Mouse (Mus musculus) heart, postnatal 14 days (tissue): Measurements from ENCODE around the gene Tsnaxip1. TPM values are rescaled to one million over a fixed set of nuclear protein-coding genes. Genes with fewer than 3 reads are reported as not detected.
"Not testable (repeated sequence)": the region's sequence is repeated elsewhere in the genome, so short reads cannot be mapped to it uniquely, and the experiment has no call there.

Experiments
- DNase-seq, 2 experiments: peaks; one replicate each; pipeline ENCODE4 v3.0.0; 2021 to 2022
- intact Hi-C: fragments of 180-260 bp; cut with DNase I; formaldehyde crosslinking; loops from one replicate; pipeline ENCODE4 v1.15.1; 2025
- total RNA-seq, 2 experiments: library from RNA; stranded (reverse); gene quantifications; 2 replicates each; pipeline ENCODE4 v1.2.3; 2021

Gene Tsnaxip1
- total RNA-seq, 2 experiments from 2014 or later = 0.38 TPM; not detected in 1

DNA sequence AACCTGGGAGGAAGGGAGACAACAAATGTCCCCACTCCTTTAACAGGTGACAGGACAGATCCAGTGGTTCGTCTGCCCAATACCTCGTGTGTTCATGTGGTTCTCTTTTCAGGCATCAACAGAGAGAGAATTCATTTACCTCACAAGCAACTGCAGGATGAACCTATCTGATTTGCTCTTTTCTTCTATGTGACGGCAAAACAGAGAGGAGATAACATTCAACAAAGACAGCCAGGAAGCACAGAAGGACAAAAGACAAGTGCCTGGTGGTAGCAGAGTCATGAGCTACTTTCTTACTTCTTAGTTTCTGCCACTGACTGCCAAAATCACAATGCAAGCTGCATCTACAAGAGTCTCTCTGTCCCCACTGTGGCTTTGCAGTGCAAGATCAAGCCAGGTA is 16.0 kb upstream of the Tsnaxip1 start:
- intact Hi-C loops = no loop called here
- no peak for DNase-seq

DNA sequence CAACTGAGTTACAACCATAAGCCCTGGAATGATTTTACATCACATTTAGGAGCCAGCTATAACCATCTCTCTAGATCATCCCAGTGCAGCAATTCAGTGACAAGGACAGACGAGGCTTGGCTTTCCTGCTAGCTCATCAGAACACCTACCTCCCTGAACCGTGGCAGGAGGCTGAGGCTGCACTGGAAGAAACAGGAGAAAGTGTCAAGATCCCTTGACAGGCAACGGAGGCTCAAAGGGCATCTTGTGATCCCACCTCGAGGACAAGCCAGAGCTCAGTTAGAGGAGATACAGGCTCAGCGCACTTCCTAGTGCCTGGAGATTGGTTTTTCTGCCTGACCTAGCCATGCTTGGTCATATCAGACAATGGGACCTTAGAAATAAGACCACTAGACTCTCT is 15.0 kb upstream of the Tsnaxip1 start:
- DNase-seq = no peak
- intact Hi-C loops = no loop called here

DNA sequence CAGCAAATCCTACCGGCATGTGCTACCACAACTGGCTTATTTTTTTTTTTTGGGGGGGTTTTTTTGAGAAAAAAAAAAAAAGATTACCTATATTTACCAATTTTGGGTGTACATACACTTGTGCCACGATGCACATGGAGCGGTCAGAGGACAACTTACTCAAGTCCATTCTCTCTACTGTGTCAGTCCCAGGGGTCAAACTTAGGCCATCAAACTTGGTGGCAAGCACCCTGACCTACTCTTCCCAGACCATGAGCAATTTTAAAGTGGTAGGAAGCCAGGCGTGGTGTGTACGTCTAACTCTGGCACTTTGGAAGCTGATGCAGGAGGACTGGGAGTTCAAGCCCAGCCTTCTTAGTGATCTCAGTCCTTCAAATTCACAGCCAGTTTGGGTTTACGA is 14.3 kb upstream of the Tsnaxip1 start:
- intact Hi-C loops = no loop called here
- DNase-seq = no peak

DNA sequence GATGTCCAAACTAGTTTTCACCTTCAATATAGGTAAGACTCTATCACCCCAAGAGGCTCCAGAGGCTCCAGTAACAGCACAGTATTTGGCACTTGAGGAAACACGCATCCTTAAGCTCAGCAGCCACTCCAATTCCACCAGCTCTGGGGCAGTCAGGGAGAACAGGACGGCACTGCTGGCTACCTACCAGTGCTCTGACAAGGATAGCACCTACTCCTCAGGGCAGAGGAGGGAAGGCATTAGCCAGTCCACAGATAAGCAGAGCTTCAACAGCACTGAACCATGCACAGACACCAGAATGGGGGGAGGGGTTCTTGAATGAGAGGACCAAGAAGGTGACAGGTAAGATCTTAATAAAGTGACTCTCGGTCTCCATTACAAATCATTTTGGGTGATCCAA is 7.9 kb upstream of the Tsnaxip1 start:
- DNase-seq = no peak
- intact Hi-C loops = no loop called here

DNA sequence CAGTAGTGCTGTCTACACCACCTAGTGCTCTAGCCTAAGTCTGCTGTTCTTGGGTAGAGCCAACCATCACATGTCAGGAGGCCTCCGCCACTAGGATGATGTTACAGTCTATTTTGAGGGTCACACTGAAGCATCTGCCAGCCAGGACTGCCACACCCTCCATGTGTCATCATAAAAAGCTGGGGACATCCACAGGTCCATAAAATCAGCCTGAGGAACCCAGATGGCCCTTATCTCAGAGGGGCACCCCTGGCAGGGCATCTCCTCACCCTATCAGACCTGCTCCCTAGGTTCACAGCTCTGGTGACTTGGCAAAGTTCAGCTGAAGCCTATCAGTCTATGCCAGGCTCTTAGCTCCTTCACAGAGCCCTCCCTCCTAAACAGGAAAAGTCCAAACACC is 6.6 kb upstream of the Tsnaxip1 start:
- DNase-seq = no peak
- intact Hi-C loops = no loop called here

DNA sequence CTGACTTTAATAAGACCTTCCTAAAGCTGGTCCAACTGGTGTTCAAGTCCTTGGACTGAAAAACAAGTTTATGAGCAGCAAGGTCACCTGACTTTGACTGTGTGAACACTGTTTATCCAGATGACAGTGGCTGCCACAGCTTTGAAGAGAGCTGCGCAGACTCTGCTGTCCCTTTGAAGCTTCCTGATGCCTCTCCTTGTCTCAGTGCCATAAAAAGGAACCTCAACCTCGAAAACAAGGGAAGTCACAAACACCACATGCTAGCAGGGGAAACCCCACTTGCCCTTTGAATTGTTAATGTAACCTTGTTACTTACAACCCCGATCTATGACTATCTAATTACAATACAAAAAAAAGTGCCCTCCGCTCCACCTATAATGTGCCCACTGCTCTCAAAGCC is 2.0 kb upstream of the Tsnaxip1 start:
- DNase-seq = no peak
- intact Hi-C loops = no loop called here

DNA sequence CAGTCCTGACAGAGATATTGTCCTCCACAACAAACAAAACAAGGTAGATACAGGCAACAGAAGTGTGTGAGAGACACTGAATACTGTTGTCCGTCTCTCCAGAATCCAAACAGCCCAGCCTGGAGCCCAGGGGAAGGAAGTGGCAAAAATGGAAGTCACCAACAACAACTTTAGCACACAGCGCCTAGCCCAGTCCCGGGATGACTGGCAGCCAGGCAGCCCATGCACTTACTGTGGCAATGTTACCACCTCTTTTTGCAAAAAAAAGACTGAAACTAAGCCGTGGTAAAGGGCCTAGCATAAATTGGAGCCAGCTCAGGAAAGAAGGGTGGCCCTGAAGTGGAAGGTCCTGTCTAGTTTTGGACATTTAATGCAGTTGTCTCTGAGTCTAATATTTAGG is 1.2 kb upstream of the Tsnaxip1 start:
- intact Hi-C loops = loop anchor here (2.0 kb wide), 1 partner anchor 112 kb away; no protein-coding TSS in a partner anchor
- no peak for DNase-seq

DNA sequence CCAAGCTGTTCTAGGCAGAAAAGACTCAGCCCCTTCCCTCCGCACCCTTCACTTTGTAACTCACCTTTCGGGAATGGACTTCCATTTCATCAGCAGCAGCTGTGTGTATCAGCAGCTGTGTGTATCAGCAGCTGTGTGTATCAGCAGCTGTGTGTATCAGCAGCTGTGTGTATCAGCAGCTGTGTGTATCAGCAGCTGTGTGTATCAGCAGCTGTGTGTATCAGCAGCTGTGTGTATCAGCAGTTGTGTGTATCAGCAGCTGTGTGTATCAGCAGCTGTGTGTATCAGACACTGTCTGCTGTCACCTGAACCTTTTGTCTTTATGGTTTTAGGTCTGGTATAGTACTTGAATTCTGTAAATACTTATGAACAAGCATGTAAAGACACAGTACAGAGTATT is 6.2 kb downstream of the Tsnaxip1 start:
- DNase-seq = not testable (repeated sequence)
- intact Hi-C loops = loop anchor here (2.0 kb wide), 1 partner anchor 189 kb away; no protein-coding TSS in a partner anchor

DNA sequence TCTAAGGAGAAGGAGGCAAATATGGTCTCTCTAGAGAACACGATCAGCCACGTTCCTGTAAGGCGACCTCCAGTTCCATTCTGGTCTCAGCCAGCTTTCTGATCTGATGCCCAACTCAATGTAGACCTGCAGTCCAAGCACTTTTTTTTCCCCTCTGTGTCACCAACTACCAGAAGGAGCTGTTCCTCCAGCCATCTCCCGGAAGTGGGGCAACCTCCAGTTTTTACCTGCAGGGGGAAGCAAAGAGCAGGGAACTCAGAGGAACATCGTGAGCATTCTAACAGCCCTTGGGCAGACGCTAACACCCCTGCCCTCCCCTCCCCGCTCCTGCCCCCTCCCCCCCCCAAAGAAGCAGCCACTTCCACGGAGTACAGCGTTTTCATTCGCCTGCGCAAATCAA is 7.8 kb downstream of the Tsnaxip1 start:
- peak; percentile 76 to 86 for DNase-seq
- intact Hi-C loops = loop anchor here (2.0 kb wide), 1 partner anchor 187 kb away; no protein-coding TSS in a partner anchor

DNA sequence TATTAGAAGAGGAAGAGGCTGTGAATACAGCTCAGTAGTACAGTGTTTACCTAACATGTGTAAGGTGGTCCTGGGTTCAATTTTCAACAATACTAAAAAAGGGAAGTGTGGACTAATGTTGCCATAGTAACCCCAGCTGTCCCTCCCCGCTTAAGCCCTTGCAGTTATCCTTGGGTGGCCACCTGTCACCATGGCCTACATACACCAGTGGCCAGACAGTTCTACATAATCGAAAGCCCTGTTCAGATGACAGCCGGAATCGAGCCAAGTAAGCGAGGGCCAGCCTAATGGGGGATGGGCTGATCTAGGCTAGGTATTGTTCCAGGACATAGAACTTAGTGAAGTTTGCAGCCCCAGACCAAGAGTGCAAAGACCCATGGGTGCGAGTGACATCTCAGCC is 9.5 kb downstream of the Tsnaxip1 start:
- intact Hi-C loops = loop anchor here (2.0 kb wide), 1 partner anchor 94 kb away; no protein-coding TSS in a partner anchor
- no peak for DNase-seq

DNA sequence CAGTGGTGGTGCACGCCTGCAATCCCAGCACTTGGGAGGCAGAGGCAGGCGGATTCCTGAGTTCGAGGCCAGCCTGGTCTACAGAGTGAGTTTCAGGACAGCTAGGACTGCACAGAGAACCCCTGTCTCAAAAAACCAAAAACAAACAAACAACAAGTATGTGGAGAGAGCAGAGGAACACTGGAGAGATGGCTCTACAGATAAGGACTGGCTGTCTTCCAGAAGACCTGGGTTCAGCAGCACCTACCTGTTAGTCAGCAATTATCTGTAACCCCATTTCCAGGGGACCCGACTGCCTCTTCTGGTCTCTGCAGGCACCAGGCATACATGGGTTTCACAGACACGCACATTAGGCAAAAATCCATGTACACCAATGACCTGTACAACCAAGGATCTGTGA is 11.7 kb downstream of the Tsnaxip1 start:
- intact Hi-C loops = no loop called here

DNA sequence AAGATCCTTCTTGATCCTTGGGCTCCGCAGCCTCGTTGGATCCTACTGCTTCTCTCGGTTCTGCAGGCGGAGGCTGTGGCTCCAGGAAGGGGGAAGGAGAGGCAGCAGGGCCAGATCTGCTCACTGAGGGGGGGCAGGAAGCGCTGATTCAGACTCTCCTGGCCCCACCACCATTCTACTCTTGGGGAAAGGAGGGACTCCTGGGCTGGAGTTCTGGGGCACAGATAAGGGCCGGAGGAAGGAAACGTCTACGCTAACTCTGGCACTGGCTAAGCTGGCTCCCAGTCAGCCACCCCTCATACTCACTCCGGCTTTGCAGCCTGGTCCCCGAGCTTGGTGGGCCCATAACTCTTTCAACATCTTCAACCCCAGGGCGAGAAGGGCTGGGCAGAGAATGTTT is 19.1 kb downstream of the Tsnaxip1 start:
- intact Hi-C loops = no loop called here
- DNase-seq = no peak

More for the DNA sequence above, 11.7 kb downstream of the Tsnaxip1 start:
- no peak for DNase-seq

DNA sequence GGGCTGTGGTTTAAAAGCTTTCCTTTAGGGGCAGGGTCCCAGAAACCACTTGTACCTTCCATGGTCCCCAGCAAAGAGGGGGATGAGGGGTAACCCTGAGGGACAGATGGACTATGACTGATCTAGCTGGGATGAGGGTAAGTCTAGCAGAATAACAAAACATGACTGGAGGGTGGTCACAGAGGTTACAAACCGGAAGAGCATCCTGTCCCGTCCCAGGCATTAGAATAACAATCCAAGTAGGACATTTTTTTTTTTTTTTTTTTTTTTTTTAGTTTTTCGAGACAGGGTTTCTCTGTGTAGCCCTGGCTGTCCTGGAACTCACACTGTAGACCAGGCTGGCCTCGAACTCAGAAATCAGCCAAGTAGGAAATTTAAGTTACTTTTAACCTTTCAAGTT is 22.5 kb downstream of the Tsnaxip1 start:
- DNase-seq = no peak
- intact Hi-C loops = no loop called here

DNA sequence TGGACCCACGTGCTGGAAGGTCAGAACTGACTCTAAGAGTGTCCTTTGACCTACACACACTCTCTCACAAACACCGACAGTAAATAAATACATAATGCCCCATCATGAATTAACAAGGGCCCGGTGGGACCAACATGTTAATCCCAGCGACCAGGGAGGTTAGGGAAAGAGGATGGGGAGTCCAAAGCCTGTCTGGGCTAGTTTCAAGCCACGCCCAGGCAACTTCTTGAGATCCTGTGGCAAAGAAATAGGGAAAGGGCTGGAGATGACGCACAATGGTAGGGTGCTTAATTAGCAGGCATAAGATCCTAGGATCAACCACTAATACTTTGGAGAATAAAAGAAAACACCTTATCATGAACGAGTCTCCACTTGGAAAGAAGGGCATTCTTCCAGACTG is 23.1 kb downstream of the Tsnaxip1 start:
- intact Hi-C loops = no loop called here
- DNase-seq = no peak

DNA sequence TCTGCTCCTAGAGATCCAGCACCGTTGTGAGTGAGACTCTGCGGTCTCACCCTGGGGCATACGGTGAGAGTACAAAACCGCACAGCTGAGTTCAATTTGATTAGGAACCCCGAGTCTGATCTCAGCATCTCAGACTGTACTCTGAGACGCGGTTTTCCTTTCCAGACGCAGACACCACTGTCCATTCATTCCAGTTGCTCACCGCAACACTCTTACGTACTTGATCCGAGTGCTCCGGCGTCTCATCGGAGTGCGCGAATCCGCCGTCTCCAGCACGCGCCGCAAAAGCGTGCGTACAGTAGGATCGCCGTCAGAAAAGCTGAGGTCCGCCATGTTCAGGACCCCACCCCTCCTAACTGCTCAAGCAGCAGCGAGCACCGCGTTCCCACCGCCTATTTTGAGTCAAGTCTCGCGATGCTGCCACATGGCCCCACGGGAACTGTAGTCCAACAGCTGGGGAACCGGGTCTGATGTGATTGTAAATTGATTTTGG is 24.2 kb downstream of the Tsnaxip1 start:
- intact Hi-C loops = no loop called here
- peak; percentile 89 to 93 for DNase-seq

DNA sequence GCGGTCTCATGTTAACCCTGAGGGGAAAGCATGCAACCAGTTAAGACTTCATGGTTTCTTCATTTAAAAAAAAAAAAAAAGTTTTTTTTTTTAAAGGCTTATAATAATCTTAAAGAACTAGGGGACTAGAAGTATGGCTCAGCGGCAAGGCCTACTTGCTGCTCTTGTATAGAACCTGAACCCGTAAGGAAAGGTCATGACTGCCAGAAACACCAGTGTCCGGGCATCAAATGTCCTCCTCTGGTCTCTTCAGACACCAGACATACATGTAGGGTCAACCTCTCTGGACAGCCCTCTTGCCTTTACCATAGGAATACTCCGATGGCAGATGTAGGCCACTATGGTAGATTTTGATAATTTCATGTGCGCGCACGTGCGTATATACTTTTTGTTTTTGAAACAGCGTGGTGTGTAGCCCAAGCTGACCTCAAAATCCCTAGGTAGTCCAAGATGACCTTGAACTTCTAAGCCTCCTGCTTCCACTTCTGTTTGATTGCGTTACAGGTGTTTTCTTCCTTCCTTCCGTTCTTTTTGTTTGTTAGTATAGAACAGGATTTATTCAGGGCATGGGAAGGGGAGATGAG is 24.7 kb downstream of the Tsnaxip1 start:
- no peak for DNase-seq
- intact Hi-C loops = no loop called here

DNA sequence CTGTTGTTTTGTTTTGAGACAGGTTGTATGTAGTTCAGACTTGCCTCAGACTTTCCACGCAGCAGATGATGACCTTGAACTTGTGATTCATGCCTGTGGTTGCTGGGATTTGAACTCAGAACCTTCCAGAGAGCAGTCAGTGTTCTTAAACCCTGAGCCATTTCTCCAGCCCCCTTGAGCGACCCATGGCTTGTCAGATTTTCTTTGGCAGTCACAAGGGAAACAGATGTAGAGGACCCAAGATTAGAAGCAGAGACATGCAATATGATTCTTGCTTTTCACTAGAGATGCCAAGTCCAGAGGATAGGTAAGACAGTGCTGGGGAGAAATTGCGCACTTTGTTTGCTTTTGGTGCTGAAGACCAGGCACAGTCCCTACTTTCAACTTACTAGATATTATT is 25.6 kb downstream of the Tsnaxip1 start, which contains the start of gene Cenpt:
Gene Cenpt, minus strand, starts transcription at position 101 of the 400 bp plus-strand sequence.
- intact Hi-C loops = no loop called here
- DNase-seq = no peak

DNA sequence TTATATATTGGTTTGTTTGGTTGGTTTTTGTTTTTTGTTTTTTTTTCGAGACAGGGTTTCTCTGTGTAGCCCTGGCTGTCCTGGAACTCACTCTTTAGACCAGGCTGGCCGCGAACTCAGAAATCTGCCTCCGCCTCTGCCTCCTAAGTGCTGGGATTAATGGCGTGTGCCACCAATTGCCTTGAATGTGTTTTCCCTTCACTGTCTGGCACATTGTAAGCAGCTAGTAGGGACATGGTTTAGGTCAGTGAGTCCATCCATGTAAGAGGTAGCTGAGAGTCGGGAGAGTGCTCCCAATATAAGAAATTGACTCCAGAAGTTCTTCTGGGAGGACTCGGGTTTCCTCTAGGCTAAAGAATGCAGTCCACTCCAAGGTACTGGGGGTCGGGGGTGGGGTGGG is 26.8 kb downstream of the Tsnaxip1 start:
- no peak for DNase-seq
- intact Hi-C loops = loop anchor here (2.0 kb wide), 2 partner anchors 46 to 76 kb away; partner anchors contain the start of gene Pskh1

DNA sequence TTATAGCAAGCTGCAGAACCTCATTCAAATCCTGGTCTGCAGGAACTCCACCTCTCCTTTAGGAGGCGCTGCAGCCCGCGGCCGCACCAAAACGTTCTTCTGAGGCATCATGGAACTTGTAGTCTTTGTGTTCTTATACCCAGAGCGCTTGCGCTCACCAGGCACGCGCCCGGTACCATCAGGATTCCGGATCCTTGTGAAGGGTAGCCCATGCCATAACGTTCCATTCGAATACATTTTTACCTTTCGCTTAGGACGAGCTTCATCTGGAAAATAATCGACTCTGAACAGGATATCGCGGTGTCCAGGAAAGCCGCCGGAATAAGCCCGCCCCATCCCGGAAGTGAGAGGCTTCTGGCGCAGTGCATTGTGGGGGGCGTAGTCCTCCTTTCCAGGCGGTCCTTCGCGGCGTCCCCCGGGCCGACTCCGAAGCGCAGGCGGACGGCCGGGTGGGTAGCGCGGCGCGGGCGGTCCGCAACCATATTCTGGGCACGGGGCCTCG is 27.2 kb downstream of the Tsnaxip1 start, which contains the start of gene Thap11:
Gene Thap11, plus strand, starts transcription at position 418 of the 502 bp plus-strand sequence.
- intact Hi-C loops = loop anchor here (2.0 to 5.0 kb wide), 3 partner anchors 38 to 76 kb away; partner anchors contain the start of genes Nrn1l and Pskh1
- peak; percentile 91 to 95 for DNase-seq

DNA sequence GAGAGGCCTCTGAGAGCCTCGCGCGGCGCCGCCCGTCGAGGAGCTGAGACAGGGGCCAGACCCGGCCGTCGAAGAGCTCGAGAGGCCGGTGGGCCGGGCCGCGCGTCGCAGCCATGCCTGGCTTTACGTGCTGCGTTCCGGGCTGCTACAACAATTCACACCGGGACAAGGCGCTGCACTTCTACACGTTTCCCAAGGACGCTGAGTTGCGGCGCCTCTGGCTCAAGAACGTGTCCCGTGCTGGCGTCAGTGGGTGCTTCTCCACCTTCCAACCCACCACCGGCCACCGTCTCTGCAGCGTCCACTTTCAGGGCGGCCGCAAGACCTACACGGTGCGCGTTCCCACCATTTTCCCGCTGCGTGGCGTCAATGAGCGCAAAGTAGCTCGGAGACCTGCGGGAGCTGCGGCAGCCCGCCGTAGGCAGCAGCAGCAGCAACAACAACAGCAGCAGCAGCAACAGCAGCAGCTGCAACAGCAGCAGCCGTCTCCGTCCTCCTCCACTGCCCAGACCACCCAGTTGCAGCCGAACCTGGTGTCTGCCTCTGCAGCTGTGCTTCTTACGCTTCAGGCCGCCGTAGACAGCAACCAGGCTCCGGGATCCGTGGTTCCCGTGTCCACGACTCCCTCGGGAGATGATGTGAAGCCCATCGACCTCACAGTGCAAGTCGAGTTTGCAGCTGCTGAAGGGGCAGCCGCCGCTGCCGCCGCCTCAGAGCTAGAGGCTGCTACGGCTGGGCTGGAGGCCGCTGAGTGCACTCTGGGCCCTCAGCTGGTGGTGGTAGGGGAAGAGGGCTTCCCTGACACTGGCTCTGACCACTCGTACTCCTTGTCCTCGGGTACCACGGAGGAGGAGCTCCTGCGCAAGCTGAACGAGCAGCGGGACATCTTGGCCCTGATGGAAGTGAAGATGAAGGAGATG is 28.0 kb downstream of the Tsnaxip1 start:
- DNase-seq = peak; percentile 54 to 65

More for the DNA sequence above, 28.0 kb downstream of the Tsnaxip1 start:
- intact Hi-C loops = loop anchor here (2.0 to 5.0 kb wide), 3 partner anchors 37 to 75 kb away; partner anchors contain the start of genes Nrn1l and Pskh1
